Mouse (Mus musculus): ENCODE measurements around the gene Scamp1. TPM values are rescaled to one million over a fixed set of nuclear protein-coding genes. Genes with fewer than 3 reads are reported as not detected.

Gene Scamp1
- total RNA-seq, 2 experiments from 2014 or later = 128 to 129 TPM

- peak; percentile 45 for DNase-seq
- intact Hi-C loops (cut with DNase I) = no loop called here
These were observed 951 bp downstream of the Scamp1 start for GRCm38 (mm10) chr13:94284543-94285269.

- intact Hi-C loops (cut with DNase I) = no loop called here
- no peak for DNase-seq
These were observed 6.2 kb downstream of the Scamp1 start for GRCm38 (mm10) chr13:94279420-94279819.

GRCm38 (mm10) chr13:94271284-94271683, 14.4 kb downstream of the Scamp1 start:
- peak; percentile 33 for DNase-seq
- intact Hi-C loops (cut with DNase I) = no loop called here

- intact Hi-C loops (cut with DNase I) = no loop called here
- DNase-seq = no peak
These were observed 17.5 kb downstream of the Scamp1 start for GRCm38 (mm10) chr13:94268201-94268600.

GRCm38 (mm10) chr13:94267190-94267589, 18.5 kb downstream of the Scamp1 start:
- intact Hi-C loops (cut with DNase I) = no loop called here
- no peak for DNase-seq

GRCm38 (mm10) chr13:94266530-94266929, 19.1 kb downstream of the Scamp1 start:
- intact Hi-C loops (cut with DNase I) = no loop called here
- no peak for DNase-seq

- no peak for DNase-seq
- intact Hi-C loops (cut with DNase I) = no loop called here
These were observed 20.4 kb downstream of the Scamp1 start for GRCm38 (mm10) chr13:94265291-94265690.

GRCm38 (mm10) chr13:94263943-94264342, 21.7 kb downstream of the Scamp1 start:
- intact Hi-C loops (cut with DNase I) = no loop called here
- DNase-seq = no peak

- intact Hi-C loops (cut with DNase I) = no loop called here
- no peak for DNase-seq
These were observed 23.1 kb downstream of the Scamp1 start for GRCm38 (mm10) chr13:94262551-94262950.

GRCm38 (mm10) chr13:94261624-94262023, 24.0 kb downstream of the Scamp1 start:
- intact Hi-C loops (cut with DNase I) = no loop called here
- DNase-seq = no peak

GRCm38 (mm10) chr13:94260961-94261360, 24.7 kb downstream of the Scamp1 start:
- no peak for DNase-seq
- intact Hi-C loops (cut with DNase I) = no loop called here

- intact Hi-C loops (cut with DNase I) = no loop called here
- no peak for DNase-seq
These were observed 26.4 kb downstream of the Scamp1 start for GRCm38 (mm10) chr13:94259210-94259609.

GRCm38 (mm10) chr13:94258530-94258929, 27.1 kb downstream of the Scamp1 start:
- intact Hi-C loops (cut with DNase I) = no loop called here
- no peak for DNase-seq

GRCm38 (mm10) chr13:94257711-94258110, 27.9 kb downstream of the Scamp1 start:
- no peak for DNase-seq
- intact Hi-C loops (cut with DNase I) = no loop called here

- no peak for DNase-seq
- intact Hi-C loops (cut with DNase I) = no loop called here
These were observed 30.5 kb downstream of the Scamp1 start for GRCm38 (mm10) chr13:94255176-94255575.

GRCm38 (mm10) chr13:94254286-94254685, 31.4 kb downstream of the Scamp1 start:
- DNase-seq = no peak
- intact Hi-C loops (cut with DNase I) = no loop called here

GRCm38 (mm10) chr13:94253052-94253451, 32.6 kb downstream of the Scamp1 start:
- intact Hi-C loops (cut with DNase I) = no loop called here
- DNase-seq = no peak

- DNase-seq = no peak
- intact Hi-C loops (cut with DNase I) = no loop called here
These were observed 34.9 kb downstream of the Scamp1 start for GRCm38 (mm10) chr13:94250761-94251160.

- DNase-seq = no peak
- intact Hi-C loops (cut with DNase I) = no loop called here
These were observed 35.5 kb downstream of the Scamp1 start for GRCm38 (mm10) chr13:94250188-94250587.

- no peak for DNase-seq
- intact Hi-C loops (cut with DNase I) = no loop called here
These were observed 42.8 kb downstream of the Scamp1 start for GRCm38 (mm10) chr13:94242897-94243296.

GRCm38 (mm10) chr13:94241892-94242524, 43.6 kb downstream of the Scamp1 start:
- intact Hi-C loops (cut with DNase I) = no loop called here
- DNase-seq = no peak

- intact Hi-C loops (cut with DNase I) = no loop called here
- no peak for DNase-seq
These were observed 44.8 kb downstream of the Scamp1 start for GRCm38 (mm10) chr13:94240873-94241272.
